Mouse (Mus musculus): ENCODE results near the gene Cacna1c. TPM values are rescaled to one million over a fixed set of nuclear protein-coding genes. Genes with fewer than 3 reads are reported as not detected.

Cacna1c gene
- polyA plus RNA-seq, 1 experiment: not detected

- Histone ChIP-seq H3K4me2 (ENCODE audit: low read depth) (no peak overlapping the region), H3ac (ENCODE audit: control insufficient read depth, insufficient read length) (no peak overlapping the region), H3K4me3 (no peak overlapping the region), H3K27me3 (ENCODE audit: control insufficient read depth, insufficient read depth, insufficient read length) (no peaks in the 10 kb centered on the region), H3K79me2 (ENCODE audit: control insufficient read depth, insufficient read depth) (no peaks in the 10 kb centered on the region), H3K36me3 (ENCODE audit: control insufficient read depth, insufficient read depth) (no peaks in the 10 kb centered on the region)
- TF ChIP-seq E2F4 (IDR thresholded peaks at IDR 0.05; ENCODE audit: insufficient read depth) (no peak), MYOD1 (IDR thresholded peaks at IDR 0.05; ENCODE audit: control insufficient read depth in 1 of 3, insufficient read length in 2 of 3, low read depth in 2 of 3) (no peak), MYOG (IDR thresholded peaks at IDR 0.05; ENCODE audit: control insufficient read depth in 1 of 3, insufficient read depth in 1 of 3, insufficient read length in 2 of 3, low read depth in 2 of 3) (no peak), POLR2A (IDR thresholded peaks at IDR 0.05; ENCODE audit: insufficient read length, low read depth) (no peak), USF1 (IDR thresholded peaks at IDR 0.05; ENCODE audit: low read depth) (no peak), CEBPB (IDR thresholded peaks at IDR 0.05; ENCODE audit: insufficient read depth, poor library complexity, severe bottlenecking) (no peak), REST (IDR thresholded peaks at IDR 0.05; ENCODE audit: insufficient read depth, insufficient read length) (no peak), SRF (IDR thresholded peaks at IDR 0.05; ENCODE audit: control insufficient read depth, insufficient read length, low read depth) (no peak), POLR2AphosphoS2 (IDR thresholded peaks at IDR 0.05; ENCODE audit: insufficient read length, low read depth) (no peak), TCF12 (IDR thresholded peaks at IDR 0.05; ENCODE audit: insufficient read depth, poor library complexity, severe bottlenecking) (no peak), MAX (IDR thresholded peaks at IDR 0.05; ENCODE audit: low read depth) (no peak), TCF3 (IDR thresholded peaks at IDR 0.05; ENCODE audit: insufficient read length, low read depth) (no peak)
Measured at GRCm38 (mm10) chr6:118933017-118933594, 263.1 kb downstream of the Cacna1c start.

GRCm38 (mm10) chr6:118932002-118932700 lies 264.1 kb downstream of the Cacna1c start:
- no peaks in the 10 kb centered on the region for H3K79me2 ChIP-seq (ENCODE audit: control insufficient read depth, insufficient read depth)
- TF ChIP-seq USF1 (IDR thresholded peaks at IDR 0.05; ENCODE audit: low read depth): no peak
- no peak for TF ChIP-seq SRF (IDR thresholded peaks at IDR 0.05; ENCODE audit: control insufficient read depth, insufficient read length, low read depth)
- no peak for TF ChIP-seq POLR2A (IDR thresholded peaks at IDR 0.05; ENCODE audit: insufficient read length, low read depth)
- no peak for TF ChIP-seq REST (IDR thresholded peaks at IDR 0.05; ENCODE audit: insufficient read depth, insufficient read length)
- no peak for TF ChIP-seq MYOG (IDR thresholded peaks at IDR 0.05; ENCODE audit: control insufficient read depth in 1 of 3, insufficient read depth in 1 of 3, insufficient read length in 2 of 3, low read depth in 2 of 3)
- TF ChIP-seq MAX (IDR thresholded peaks at IDR 0.05; ENCODE audit: low read depth): no peak
- TF ChIP-seq E2F4 (IDR thresholded peaks at IDR 0.05; ENCODE audit: insufficient read depth): no peak
- TF ChIP-seq MYOD1 (IDR thresholded peaks at IDR 0.05; ENCODE audit: control insufficient read depth in 1 of 3, insufficient read length in 2 of 3, low read depth in 2 of 3): no peak
- no peak for TF ChIP-seq TCF3 (IDR thresholded peaks at IDR 0.05; ENCODE audit: insufficient read length, low read depth)
- no peak for TF ChIP-seq TCF12 (IDR thresholded peaks at IDR 0.05; ENCODE audit: insufficient read depth, poor library complexity, severe bottlenecking)
- TF ChIP-seq CEBPB (IDR thresholded peaks at IDR 0.05; ENCODE audit: insufficient read depth, poor library complexity, severe bottlenecking): no peak
- no peak for TF ChIP-seq POLR2AphosphoS2 (IDR thresholded peaks at IDR 0.05; ENCODE audit: insufficient read length, low read depth)
- no peak overlapping the region for H3ac ChIP-seq (ENCODE audit: control insufficient read depth, insufficient read length)
- no peak overlapping the region for H3K4me3 ChIP-seq
- no peak overlapping the region for H3K4me2 ChIP-seq (ENCODE audit: low read depth)
- no peaks in the 10 kb centered on the region for H3K36me3 ChIP-seq (ENCODE audit: control insufficient read depth, insufficient read depth)
- H3K27me3 ChIP-seq (ENCODE audit: control insufficient read depth, insufficient read depth, insufficient read length): no peaks in the 10 kb centered on the region

GRCm38 (mm10) chr6:118926669-118927068 lies 269.5 kb downstream of the Cacna1c start:
- Histone ChIP-seq H3ac (ENCODE audit: control insufficient read depth, insufficient read length) (no peak overlapping the region), H3K36me3 (ENCODE audit: control insufficient read depth, insufficient read depth) (no peaks in the 10 kb centered on the region), H3K4me3 (no peak overlapping the region), H3K27me3 (ENCODE audit: control insufficient read depth, insufficient read depth, insufficient read length) (peaks cover 8% of the 10 kb centered on the region), H3K4me2 (ENCODE audit: low read depth) (no peak overlapping the region), H3K79me2 (ENCODE audit: control insufficient read depth, insufficient read depth) (no peaks in the 10 kb centered on the region)
- TF ChIP-seq MAX (IDR thresholded peaks at IDR 0.05; ENCODE audit: low read depth): no peak
- no peak for TF ChIP-seq TCF12 (IDR thresholded peaks at IDR 0.05; ENCODE audit: insufficient read depth, poor library complexity, severe bottlenecking)
- no peak for TF ChIP-seq TCF3 (IDR thresholded peaks at IDR 0.05; ENCODE audit: insufficient read length, low read depth)
- TF ChIP-seq POLR2AphosphoS2 (IDR thresholded peaks at IDR 0.05; ENCODE audit: insufficient read length, low read depth): no peak
- TF ChIP-seq CEBPB (IDR thresholded peaks at IDR 0.05; ENCODE audit: insufficient read depth, poor library complexity, severe bottlenecking): no peak
- TF ChIP-seq USF1 (IDR thresholded peaks at IDR 0.05; ENCODE audit: low read depth): no peak

GRCm38 (mm10) chr6:118924426-118924825 lies 271.8 kb downstream of the Cacna1c start:
- no peak overlapping the region for H3K4me2 ChIP-seq (ENCODE audit: low read depth)
- no peak overlapping the region for H3ac ChIP-seq (ENCODE audit: control insufficient read depth, insufficient read length)
- H3K27me3 ChIP-seq (ENCODE audit: control insufficient read depth, insufficient read depth, insufficient read length): peaks cover 8% of the 10 kb centered on the region
- no peak overlapping the region for H3K4me3 ChIP-seq
- H3K36me3 ChIP-seq (ENCODE audit: control insufficient read depth, insufficient read depth): no peaks in the 10 kb centered on the region
- H3K79me2 ChIP-seq (ENCODE audit: control insufficient read depth, insufficient read depth): no peaks in the 10 kb centered on the region
- TF ChIP-seq SRF (IDR thresholded peaks at IDR 0.05; ENCODE audit: control insufficient read depth, insufficient read length, low read depth) (no peak), CEBPB (IDR thresholded peaks at IDR 0.05; ENCODE audit: insufficient read depth, poor library complexity, severe bottlenecking) (no peak), TCF12 (IDR thresholded peaks at IDR 0.05; ENCODE audit: insufficient read depth, poor library complexity, severe bottlenecking) (no peak), REST (IDR thresholded peaks at IDR 0.05; ENCODE audit: insufficient read depth, insufficient read length) (no peak), MYOG (IDR thresholded peaks at IDR 0.05; ENCODE audit: control insufficient read depth in 1 of 3, insufficient read depth in 1 of 3, insufficient read length in 2 of 3, low read depth in 2 of 3) (no peak), E2F4 (IDR thresholded peaks at IDR 0.05; ENCODE audit: insufficient read depth) (no peak), POLR2AphosphoS2 (IDR thresholded peaks at IDR 0.05; ENCODE audit: insufficient read length, low read depth) (no peak), POLR2A (IDR thresholded peaks at IDR 0.05; ENCODE audit: insufficient read length, low read depth) (no peak), USF1 (IDR thresholded peaks at IDR 0.05; ENCODE audit: low read depth) (no peak), MYOD1 (IDR thresholded peaks at IDR 0.05; ENCODE audit: control insufficient read depth in 1 of 3, insufficient read length in 2 of 3, low read depth in 2 of 3) (no peak), MAX (IDR thresholded peaks at IDR 0.05; ENCODE audit: low read depth) (no peak), TCF3 (IDR thresholded peaks at IDR 0.05; ENCODE audit: insufficient read length, low read depth) (no peak)

Measured in myocyte (in vitro differentiated cells).